Mouse (Mus musculus) 416B (cell line): ENCODE measurements around the gene Stam2.

Experiments
- DNase-seq: peaks from one replicate; pipeline ENCODE4 v3.0.0; 2011; ENCODE audit warnings: low read depth

Stam2 gene

DNA sequence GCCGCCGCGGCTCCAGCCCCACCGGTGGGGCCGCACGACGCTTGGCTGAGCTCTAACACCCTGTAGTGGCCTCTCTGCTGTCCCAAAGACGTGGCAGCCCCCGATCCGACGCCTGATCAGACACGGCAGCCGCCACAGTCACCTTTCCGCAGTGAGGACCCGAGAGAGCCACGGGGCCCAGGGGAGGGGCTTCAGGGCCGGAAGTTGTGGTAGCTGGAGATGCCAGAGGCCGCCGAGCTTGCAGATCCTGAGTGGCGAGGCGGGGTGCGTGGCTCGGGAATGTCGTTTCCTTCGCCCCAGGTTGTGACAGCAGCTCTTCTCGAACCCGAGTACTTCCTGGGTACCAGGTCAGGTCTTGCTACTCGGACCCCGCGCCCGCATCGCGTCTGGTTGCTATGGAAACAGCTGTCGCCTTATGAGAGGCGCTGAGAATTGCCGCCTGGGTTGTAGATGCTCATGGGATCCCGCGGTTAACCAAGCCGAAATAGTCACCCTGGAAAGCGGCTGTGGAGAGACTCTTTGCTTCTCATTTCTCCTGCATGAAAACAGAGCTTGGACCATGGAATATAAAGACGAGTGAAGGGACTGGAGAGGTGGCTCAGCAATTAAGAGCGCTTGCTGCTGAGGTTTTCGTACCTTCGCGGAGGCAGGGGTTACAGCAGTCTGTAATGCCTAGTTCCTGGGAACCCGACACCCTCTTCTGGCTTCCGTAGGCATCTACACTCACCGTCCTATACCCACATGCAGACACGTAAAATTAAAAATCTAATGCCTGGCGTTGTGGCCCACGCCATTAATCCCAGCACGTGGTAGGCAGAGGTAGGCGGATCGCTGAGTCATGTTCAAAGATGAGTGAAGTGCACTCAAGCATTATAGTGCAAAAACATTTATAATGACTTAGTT is at the start of gene Stam2:
Gene Stam2, minus strand, starts transcription at position 26 of the 903 bp plus-strand sequence.
- peak; percentile 84 for DNase-seq

DNA sequence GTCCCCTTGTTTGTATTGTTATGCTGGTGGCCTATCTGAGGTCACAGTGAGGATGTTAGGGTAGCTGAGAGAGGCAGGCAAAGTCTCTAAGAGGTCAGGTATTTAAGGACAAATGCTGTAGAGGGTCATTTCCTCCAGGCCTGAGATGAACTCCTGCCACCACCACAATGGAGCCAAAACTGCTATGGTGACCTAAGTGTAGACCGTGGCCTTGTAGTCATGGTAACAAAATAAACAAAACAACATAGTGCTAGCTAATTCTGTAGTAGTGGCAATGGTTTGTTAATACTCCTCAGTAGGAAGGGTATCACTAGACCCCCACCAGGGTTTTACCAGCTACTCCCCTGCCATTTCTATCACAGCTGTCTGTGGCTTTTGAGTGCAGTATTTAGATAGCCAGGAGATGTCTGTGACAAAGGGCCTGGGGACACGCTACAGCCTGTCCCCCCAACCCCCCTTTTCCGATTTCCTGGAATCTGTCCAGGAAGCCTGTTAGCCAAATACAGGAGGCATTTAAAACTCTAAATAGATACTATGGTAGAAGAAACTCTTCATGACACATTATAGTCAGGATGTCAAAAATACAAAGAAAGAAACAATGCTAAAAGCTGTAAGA is 43.1 kb upstream of the Stam2 start:
- no peak for DNase-seq

DNA sequence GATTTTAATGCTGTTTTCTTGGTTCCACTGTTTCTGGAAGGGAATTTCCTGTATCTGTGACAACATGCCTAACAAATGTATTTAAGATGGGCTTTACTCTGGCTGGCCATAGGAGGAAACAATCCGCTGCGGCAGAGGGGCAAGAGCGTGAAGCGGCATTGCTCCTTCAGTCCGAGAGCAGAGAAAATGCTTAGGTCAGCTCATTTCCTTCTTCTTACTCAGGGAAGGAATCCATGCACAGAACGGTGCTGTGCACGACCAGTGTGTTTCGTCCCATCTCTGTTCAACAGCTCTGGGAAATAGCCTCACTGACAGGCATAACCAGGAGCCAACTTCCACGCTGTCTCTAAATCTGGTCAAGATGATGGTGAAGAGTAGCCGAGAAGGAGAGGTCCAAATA is 37.9 kb upstream of the Stam2 start:
- no peak for DNase-seq

DNA sequence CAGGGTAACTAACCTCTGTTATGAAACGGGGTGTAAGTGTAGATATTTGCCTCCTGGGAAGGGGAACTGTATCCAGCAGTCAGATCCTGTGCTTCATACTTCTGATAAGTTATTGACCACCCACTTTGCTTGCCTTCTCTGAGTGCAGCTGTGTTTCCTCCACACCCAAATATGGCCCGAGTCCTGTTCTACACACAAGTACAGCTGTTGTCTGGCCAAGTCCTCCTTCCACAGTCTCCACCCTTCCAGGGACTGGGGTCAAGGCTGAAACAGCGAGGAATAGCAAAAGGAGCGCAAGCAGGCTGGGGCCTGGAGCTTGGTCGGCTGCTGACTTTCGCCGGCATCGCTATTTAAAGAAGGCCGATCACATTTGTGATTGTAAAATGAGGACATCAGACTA is 37.3 kb upstream of the Stam2 start:
- DNase-seq, result no peak

DNA sequence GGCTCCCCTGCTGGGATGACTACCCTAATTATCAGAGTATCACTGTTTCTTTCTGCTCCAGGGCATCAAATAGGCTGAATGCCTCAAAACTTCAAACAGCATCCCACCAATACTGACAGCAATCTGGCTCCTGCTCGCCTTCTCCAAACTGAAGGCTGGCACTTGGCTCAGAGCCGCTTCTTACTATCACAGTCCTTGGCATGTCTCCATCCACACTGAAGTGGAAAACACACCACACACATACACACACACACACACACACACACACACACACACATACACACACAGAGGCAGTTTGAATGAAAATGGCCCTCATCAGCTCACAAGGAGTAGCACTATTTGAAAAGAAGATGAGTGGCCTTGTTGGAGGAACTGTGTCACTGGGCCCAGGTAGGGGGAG is 35.8 kb upstream of the Stam2 start:
- no peak for DNase-seq

DNA sequence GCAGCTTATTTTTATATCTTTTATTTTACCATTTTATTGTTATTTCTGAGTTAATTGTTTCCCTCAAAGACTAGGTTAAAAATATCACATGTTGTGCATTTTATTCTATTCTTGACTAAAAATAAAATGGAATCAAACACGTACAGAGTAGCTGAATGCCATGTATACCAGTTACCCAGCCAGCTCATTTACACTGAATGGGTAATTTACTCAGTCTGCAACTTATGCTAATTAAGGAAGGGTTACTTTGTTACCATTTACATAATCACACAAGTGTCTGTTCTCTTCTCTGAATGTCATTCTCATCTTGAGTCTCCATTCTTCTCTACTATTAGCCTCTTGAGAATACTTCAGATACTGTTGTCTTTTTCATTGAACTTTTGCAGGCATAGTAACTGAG is 32.3 kb upstream of the Stam2 start:
- DNase-seq, result no peak

DNA sequence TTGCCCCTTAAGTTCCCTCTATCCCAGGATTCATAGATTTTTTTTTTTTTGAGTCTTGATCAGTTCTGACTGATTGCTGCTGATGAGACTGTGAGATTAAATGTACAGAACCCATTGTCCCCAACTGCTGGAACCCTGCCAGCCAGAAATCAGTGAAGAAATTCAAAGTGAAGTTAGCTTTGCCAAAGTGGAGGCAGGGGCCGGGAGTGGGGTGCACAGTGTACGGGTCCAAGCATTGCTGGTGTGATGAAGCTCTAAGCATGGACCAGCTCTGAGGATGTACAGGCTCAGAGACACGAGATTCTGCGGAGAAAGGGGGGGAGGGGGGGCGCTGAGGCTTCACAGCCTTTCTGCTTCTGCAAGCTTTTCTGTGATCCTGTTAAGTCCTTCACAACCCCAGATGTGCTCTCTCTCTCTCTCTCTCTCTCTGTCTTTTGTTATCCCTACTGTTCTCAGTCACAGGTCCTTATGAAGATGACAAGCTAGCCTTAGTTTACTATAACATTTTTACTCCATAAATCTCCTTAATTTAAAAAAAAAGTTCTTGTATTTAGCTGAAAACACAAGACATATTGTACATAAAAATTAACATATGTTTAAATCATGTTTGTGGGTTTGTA is 30.8 kb upstream of the Stam2 start:
- no peak for DNase-seq

DNA sequence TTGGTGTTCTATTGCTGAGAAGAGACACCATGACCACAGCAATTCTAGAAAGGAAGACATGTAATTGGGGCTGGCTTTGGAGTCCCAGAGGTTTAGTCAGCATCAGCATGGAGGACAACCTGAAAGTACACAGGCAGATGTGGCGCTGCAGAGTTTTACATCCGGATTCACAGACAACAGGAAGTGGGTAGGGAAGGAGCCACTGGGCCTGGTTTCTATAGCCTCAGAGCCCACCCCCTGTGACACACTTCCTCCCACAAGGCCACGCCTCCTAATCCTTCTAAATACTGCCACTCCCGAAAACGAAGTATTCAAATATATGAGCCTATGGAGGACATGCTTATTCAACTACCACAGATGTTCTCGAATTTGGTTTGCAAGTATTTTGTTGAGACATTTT is 23.0 kb upstream of the Stam2 start:
- DNase-seq, result peak; percentile 36

DNA sequence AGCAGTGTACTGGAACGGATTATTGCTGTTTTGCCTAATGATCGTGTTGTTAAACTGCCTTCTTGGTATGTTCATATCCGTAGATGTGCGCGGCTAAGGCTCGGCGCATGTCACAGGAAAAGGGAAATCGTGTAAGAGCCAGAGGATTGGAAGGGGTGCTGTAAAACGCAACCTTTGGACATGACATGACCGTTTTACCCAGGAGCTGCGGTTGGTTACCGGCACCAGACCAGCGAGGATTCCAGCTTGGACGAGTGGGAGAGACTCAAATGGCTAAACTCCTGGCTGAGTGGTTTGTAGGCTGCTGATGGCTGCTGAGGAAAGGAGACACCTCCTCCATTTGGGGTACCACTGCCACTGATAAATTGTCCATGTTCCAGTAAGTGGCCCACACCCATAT is 21.8 kb upstream of the Stam2 start:
- DNase-seq, result no peak

DNA sequence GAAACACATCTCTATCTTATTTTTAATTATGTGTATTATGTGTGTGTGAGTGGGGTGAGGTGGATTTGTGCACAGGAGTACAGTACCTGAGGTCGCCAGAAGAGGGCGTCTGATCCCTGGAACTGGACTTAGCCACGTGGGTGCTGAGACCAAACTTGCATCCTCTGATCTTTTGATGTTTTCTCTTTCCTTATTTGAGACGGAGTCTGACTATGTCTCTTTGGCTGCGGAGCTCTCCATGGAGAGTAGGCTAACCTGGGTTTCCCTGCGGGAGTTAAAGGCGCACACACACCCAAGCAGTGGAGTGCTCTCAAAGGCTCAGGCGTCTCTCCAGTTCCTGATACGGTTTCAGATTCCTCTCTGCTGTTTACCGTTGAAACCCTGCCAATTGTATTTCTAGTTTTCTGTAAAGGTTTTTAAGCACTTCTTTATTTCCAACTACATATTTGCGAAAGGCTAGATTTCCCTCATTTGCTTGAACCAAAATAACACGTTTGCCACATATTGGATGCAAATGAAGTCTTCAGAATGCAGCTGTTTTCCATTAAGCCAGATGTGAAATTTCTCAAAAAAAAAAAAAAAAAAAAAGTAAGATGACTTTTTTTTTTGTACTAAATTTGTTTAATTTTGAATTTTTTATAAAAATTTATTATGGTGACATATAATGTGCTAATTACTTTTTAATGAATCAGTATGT is 21.1 kb upstream of the Stam2 start:
- DNase-seq, result peak; percentile 73

DNA sequence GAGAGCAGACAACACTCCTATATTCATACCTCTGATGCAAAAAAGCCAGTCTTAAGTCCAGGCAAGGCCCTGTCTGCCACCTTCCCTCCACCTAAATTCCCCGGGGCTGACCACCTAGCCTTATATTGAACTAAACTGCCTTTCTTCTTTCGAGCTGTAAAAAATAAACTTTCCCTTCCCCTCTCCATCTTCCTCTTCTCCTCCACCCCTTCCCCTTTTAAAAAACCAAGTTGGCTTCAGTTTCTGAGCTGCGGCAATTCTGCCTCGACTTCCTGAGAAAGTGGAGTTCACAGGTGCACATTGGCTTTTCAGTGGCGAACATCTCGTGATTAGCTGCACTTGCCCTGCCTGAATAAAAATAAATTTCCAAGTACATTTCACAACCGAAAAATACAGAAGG is 20.4 kb upstream of the Stam2 start:
- DNase-seq, result no peak

DNA sequence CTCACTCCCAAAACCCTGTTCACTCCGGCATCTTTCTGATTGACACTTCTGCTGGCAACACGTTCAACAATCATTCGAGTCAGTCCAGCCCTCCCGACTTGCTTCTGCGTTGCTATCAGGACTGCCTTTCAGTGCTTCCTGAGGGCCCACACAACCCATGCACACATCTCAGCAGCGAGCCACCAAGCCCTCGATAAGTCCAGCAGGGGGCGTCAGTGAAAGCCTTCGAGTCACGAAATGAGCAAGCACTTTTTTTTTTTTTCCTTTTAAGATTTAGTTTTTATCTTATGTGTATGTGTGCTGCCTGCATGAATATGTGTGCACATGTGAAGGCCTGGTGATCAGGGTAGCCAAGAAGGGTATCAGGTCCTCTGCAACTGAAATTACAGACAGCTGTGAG is 16.5 kb upstream of the Stam2 start:
- DNase-seq, result peak; percentile 69

DNA sequence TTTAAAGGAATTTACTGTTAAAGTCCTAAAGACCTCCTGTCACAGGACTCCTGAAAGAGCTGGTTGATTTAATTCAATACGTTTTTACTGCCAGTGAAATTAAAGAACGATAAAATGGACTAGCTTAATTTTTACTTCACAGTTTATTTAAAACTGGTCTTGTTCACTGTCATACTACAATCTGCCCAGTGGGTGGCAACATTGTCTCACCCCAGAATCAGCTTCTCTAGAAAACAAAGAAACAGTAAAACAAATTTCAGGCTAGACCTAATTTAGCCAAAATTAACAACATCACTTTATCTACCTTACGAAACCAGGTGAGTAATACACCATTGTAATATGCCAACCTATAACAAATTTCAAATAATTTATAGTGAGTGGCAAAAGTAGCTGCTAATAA is 14.6 kb upstream of the Stam2 start:
- peak; percentile 58 for DNase-seq

DNA sequence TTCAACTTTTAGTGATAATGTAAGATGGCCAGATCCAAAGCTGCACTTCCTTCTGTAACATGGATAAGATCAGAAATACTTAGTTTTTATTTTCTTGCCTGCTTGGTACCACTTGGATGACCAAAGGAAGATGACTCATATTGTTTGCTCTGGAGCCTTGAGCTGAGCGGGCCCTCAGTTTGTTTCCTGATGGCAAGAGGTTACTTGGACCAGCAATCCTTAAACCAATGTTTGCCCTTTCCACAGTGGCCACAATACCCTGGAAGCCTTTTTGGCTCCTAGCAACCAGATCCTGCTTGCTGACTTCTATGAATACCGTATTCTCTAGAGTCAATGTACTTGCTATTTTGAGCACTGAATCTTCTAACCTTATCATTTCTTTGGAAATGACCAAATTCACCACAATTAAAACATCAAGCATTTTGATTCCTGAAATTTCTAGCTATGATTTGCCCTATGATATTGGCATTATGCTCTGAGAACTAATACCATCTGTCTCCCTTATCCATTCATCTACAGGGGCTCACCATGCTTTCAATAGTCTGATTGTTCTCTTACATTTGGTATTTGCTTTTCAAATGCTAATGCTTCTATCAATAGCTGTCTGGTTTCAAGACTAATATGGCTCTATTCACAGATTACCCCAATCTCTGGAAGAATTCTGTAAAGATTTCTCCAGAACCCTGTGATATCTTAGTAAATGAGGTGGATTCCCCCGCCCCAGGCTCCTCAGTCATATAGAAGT is 11.7 kb upstream of the Stam2 start:
- peak; percentile 88 for DNase-seq

DNA sequence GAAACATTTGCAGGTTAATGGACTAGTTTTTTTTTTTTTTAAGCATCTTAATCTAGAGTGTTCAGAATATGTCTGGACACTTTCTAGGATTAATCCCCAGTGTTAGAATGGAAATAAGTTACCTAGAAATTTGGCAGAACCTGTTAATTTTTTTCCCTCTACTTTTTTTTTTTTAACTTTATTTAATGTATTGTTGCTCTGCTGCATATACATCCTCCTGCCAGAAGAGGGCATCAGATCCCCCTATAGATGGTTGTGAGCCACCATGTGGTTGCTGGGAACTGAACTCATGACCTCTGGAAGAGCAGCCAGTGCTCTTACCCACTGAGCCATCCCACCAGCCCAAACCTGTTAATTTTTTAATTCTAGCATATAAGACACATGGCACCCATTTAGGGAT is 2.0 kb upstream of the Stam2 start:
- no peak for DNase-seq

DNA sequence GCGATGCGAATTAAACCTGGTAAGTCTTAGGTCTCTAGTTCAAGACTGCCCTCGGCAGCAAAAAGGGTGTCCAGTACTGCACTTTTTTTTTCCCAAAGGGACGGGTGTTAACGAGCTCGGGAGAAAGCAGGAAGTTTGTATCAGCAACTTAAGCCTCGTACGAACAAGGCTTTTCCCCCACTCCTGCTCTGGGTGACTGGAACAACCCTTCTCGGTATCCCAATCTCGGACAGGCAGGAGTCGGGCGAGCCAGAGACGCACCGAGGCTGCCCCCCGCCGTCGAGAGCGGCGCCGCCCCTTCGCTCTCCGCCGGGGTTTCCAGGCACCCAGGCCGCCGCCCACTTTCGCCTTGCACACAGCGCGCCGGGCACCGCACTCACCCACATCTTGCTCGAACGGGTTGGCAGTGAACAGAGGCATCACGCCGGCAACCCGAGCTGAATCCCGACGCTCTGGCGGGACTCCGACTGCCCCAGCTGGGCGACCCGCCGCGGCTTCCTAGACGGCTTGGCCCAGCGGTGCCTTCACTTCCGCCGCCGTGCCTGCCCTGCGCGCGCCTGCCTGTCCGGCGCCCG is 313 bp downstream of the Stam2 start:
- DNase-seq, result peak; percentile 66

DNA sequence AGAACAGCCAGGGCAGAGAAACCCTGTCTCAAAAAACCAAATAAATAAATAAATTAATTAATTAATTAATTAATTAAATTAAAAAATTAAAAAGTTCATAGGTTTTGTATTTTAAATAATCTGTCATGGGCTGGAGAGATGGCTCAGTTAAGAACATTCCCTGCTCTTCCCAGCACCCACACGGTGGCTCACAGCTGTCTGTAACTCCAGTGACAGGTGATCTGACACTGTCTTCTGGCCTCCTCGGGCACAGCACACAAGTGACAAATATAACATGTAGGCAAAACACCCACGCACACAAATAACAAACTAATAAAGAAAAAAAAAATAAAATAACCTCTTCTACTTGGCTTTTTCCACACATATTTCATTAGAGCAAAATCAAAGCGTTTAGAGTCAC is 1.5 kb downstream of the Stam2 start:
- no peak for DNase-seq

DNA sequence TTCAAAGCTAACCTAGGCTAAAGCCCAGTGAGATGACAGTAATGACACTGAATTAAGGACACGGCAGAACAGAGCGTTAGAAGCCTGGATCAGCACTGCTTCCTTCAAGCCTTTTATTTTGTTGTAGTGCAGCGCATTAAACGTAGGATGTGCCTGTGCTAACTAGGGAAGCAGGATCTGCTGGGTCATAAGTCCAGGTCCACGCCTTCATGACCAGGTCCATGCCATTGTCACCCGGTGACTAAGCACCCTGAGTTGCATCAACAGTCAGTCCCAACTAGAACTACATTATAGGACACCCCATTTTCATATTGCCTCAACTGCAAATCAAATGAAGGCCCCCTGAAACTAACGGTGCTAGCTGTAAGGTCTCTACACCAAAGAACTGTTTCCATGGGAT is 7.6 kb downstream of the Stam2 start:
- DNase-seq, result no peak

DNA sequence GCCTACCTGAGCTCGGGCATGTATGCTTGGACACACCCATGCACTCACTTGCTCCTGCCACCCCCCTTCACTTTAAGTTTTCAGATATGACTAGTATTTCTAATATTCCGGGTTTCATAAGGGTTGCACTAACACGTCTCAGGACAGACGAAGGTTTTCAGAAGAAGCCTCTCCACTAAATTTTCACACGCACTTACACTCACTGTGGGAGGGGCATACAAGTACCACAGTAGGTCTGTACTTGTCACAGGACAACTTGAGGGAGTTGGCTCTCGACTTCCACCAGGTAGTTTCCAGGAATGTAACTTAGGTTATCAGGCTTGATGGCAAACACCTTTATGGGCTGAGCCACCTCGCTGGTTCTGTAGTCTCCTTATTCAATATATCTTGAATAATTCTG is 8.4 kb downstream of the Stam2 start:
- DNase-seq, result no peak

DNA sequence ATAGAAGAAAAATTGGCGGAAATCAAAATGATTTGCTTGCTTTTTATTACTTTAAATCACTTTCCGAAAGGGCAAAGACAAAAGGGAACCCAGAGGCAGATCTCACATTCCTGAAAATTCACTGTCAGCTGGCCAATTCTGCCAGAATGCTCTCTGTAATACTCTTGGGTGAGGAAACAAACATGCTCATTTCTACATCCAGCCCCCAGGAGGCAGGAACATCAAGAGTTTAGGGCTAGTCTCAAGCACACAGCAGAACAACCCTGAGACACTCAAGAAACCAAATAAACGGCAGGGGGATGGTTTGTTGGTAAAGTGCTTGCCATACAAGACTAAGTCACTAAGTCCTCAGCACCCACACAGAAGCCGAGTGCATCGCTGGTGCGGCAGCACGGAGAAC is 9.5 kb downstream of the Stam2 start:
- no peak for DNase-seq

DNA sequence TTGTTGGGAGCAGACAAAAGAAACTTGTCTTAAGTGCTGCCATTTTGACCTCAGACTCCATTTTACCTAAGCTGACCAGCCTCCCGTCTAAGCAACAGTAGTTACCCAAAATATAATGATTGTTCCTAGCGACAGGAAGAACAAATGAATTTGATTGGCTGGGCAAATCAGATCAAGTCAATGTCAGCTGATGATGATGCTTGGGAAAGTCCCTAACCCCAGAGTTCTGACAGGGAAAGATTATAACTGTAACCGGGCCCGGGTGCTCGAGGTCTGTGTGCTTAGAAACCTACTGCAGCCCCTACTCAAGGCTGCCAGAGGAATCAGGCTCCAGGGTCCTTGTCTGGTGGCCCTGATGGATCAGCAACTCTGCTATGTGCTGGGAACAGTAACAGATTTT is 10.1 kb downstream of the Stam2 start:
- DNase-seq, result no peak

DNA sequence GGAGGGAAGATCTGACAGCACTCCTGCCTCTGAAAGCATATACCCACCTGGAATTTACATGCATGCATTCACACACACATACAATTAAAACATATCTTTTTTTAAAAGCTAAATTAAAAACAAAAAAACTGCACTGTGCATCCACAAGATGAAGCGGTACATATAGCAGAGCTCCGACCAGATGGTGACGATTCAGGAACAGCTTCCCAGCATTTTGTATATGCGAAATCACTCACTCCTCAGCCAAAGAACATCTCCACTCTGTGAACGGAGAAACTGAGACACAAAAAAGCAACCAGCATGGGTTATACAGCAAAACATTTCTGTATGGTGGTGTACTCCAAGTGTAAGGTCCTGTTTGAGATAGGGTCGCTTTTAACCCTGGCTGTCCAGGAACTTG is 11.2 kb downstream of the Stam2 start:
- no peak for DNase-seq
